Mouse (Mus musculus): ENCODE measurements around the gene Dtd1. TPM values are rescaled to one million over a fixed set of nuclear protein-coding genes. Genes with fewer than 3 reads are reported as not detected.

Dtd1 gene
- polyA plus RNA-seq, 1 experiment from 2014 or later, result 35.8 TPM

DNA sequence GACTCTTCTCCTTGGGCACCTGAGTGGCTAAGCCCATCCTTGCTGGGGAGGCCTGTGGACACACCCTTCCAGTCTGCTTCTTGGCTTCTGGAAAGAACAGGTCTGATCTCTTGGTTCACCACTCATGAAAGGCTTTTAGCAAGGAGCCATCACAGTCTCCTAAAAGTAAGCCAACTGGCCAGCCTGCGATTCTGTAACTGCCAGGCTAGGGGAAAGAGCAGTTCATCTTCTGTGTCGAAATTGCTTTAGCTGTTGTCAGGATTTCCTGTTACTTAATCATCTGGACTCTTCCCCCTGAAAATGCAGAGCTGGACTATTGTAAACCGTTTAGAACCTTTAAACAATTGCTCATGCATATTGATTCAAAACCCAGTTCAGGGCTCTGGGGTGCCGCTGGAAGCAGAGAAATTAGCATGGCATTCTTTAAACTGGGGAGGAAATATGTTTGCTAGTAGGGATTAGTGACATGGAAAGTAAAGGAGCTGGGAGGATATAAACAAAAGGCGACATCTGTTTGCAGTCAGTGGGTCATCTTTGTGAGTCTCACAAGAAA is 120.8 kb downstream of the Dtd1 start:
- Histone ChIP-seq H3K27ac (no peak overlapping the region), H3K9me3 (replicated peaks) (no peaks in the 10 kb centered on the region), H3K9ac (no peak overlapping the region), H3K4me1 (no peaks in the 10 kb centered on the region), H3K36me3 (no peaks in the 10 kb centered on the region), H3K4me3 (no peak overlapping the region), H3K27me3 (replicated peaks) (no peaks in the 10 kb centered on the region), H3K4me2 (no peak overlapping the region)
- WGBS (ENCODE audit: insufficient replicate concordance), result 46% methylated on average over 5 of the region's 5 CpGs
- no peak for ATAC-seq

DNA sequence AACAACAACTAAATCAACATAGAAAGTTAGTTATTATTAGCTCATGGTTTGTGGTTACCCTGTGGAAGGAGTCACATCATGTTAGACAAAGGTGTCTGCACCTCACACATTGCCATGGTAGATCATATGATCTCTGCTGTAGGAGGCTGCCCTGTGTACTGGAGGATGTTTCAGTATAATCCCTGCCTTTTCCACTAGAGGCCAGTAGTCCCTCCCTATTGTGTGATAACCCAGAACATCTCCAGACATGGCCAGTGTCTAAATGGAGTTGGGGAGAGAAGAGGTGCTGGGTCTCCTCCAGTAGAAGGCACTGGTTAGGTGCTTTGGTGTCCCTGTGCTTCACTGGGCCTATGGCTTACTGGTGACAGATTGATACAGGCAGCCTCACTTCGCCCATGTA is 125.0 kb downstream of the Dtd1 start:
- Histone ChIP-seq H3K4me2 (no peak overlapping the region), H3K4me3 (no peak overlapping the region), H3K4me1 (no peaks in the 10 kb centered on the region), H3K9ac (no peak overlapping the region), H3K27me3 (replicated peaks) (no peaks in the 10 kb centered on the region), H3K27ac (no peak overlapping the region), H3K36me3 (no peaks in the 10 kb centered on the region), H3K9me3 (replicated peaks) (no peaks in the 10 kb centered on the region)
- ATAC-seq, result peak; percentile 15; the same call in 1 of the 2 replicates
- WGBS (ENCODE audit: insufficient replicate concordance), result 63% methylated on average over 1 of the region's 1 CpGs

DNA sequence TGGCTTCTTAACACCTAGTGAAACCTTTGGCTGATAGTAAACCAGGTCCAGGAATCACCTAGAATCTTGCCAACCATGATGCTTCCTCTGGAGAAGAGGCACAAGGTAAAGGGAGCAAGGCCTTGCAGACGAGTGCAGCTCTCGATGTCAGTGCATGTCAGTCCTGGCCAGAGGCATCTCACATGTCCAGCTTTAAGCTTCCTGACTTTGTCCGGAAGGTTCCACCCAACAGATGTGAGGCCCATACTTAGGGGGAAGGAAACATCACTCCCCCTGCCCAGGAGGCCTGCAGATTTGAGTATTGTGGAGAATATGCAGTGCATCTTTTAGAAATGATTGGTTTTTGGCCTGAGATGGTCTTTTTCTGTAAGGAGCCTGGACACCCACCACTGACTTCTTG is 127.4 kb downstream of the Dtd1 start:
- no peak for ATAC-seq
- 68% methylated on average over 3 of the region's 3 CpGs for WGBS (ENCODE audit: insufficient replicate concordance)
- Histone ChIP-seq H3K27ac (no peak overlapping the region), H3K4me1 (no peaks in the 10 kb centered on the region), H3K4me3 (no peak overlapping the region), H3K4me2 (no peak overlapping the region), H3K9me3 (replicated peaks) (no peaks in the 10 kb centered on the region), H3K27me3 (replicated peaks) (no peaks in the 10 kb centered on the region), H3K36me3 (no peaks in the 10 kb centered on the region), H3K9ac (no peak overlapping the region)

DNA sequence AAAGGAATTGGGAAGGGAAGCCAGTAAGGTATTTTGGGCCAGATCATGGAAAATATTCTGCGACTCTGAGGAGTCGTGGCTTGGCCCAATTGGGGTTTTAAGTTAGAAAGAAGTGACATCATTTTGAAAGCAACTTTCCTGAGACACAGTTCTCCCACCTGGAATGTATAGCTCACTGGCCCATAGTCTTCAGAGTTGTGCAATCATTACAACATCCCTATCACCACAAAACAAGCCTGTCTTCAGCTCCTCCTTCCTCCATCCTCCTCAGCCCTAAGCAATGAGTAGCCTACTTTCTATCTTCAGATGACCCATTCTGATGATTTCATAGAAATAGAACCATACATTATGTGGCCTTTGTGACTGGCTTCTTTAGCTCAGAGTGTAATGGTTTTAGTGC is 130.1 kb downstream of the Dtd1 start:
- Histone ChIP-seq H3K9me3 (replicated peaks) (no peaks in the 10 kb centered on the region), H3K4me1 (no peaks in the 10 kb centered on the region), H3K36me3 (no peaks in the 10 kb centered on the region), H3K27me3 (replicated peaks) (no peaks in the 10 kb centered on the region), H3K4me3 (no peak overlapping the region), H3K27ac (no peak overlapping the region), H3K4me2 (no peak overlapping the region), H3K9ac (no peak overlapping the region)
- WGBS (ENCODE audit: insufficient replicate concordance), result 69% methylated on average over 2 of the region's 2 CpGs
- no peak for ATAC-seq

DNA sequence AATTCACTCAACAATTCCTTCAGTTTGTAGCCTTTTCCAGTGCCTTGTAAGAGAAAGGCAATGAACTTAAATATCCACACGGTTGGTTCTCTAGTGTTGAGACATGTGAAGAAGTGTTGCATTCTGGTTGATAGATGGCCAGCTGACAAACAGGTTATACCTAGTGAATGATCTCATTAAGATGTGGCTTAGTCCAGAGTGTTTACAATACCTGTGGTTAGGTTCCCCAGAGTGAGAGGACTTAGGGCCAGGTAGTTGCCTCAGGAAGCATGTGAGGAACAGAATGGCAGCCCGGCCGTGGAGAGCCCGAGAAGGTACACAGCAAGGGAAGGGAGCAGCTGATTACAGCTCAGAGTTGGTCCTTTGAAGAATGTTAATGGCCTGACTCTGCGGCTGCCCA is 138.5 kb downstream of the Dtd1 start:
- Histone ChIP-seq H3K4me1 (no peaks in the 10 kb centered on the region), H3K27ac (no peak overlapping the region), H3K36me3 (no peaks in the 10 kb centered on the region), H3K4me3 (no peak overlapping the region), H3K4me2 (no peak overlapping the region), H3K27me3 (replicated peaks) (no peaks in the 10 kb centered on the region), H3K9me3 (replicated peaks) (no peaks in the 10 kb centered on the region), H3K9ac (no peak overlapping the region)
- ATAC-seq, result no peak
- 79% methylated on average over 5 of the region's 5 CpGs for WGBS (ENCODE audit: insufficient replicate concordance)

DNA sequence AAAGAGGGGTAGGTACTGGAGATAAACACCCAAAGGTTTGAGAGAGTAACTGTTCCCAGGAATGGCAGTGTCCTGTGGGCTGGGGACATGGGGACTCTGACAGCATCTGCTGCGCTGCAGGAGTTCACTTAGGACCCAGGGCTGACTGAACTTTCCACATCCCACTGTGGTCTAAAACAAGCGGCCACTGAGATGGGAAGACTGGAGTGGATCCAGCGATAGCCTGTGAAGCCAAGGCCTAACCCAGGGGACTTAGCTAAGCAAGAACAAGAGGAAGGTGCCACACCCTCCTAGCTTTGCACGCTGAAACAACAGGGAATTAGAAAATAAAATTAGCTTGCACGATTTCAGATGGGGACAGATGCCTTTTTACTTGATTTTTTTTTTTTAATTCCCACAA is 138.9 kb downstream of the Dtd1 start:
- H3K27me3 ChIP-seq (replicated peaks), result no peaks in the 10 kb centered on the region
- WGBS (ENCODE audit: insufficient replicate concordance), result 70% methylated on average over 5 of the region's 5 CpGs
- H3K9ac ChIP-seq, result no peak overlapping the region
- no peaks in the 10 kb centered on the region for H3K9me3 ChIP-seq (replicated peaks)
- ATAC-seq, result no peak
- no peaks in the 10 kb centered on the region for H3K4me1 ChIP-seq
- no peak overlapping the region for H3K4me3 ChIP-seq
- H3K4me2 ChIP-seq, result no peak overlapping the region
- H3K27ac ChIP-seq, result no peak overlapping the region
- no peaks in the 10 kb centered on the region for H3K36me3 ChIP-seq

DNA sequence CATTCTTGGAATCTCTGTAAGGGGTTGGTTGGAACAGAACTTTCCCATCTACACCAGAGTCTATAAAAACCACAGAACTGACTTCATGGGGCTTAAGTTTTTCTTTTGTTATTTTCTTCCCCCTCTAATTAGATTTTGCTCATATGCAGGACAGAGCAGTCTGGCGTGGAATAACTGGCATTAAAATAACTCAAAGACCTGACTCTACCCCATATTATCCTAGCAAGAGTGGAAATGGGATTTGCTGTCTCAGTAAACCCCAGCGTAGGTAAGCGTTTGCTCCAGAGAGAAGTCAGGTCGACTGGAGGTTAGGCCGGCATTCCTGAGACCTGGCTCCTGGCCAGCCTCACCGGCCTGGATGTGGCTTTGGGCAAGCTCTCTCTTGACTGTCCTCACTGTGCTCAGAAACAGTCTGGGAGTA is 140.9 kb downstream of the Dtd1 start:
- 72% methylated on average over 6 of the region's 6 CpGs for WGBS (ENCODE audit: insufficient replicate concordance)
- no peak for ATAC-seq
- H3K4me2 ChIP-seq, result no peak overlapping the region

DNA sequence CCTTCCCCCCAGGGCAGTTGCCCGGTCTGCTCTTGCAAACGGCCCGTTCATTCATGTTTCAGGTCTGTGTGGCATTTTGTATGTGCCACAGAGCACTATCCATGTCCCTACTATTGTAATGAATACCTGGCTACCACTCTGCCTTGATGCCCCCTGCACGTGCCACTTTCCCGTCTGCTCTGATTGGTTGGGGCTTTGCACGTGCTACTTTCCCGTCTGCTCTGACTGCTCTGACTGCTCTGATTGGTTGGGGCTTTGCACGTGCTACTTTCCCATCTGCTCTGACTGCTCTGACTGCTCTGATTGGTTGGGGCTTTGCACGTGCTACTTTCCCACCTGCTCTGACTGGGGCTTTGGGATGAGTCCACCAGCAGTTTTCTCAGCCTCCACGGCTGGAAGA is 142.3 kb downstream of the Dtd1 start:
- Histone ChIP-seq H3K4me1 (no peaks in the 10 kb centered on the region), H3K36me3 (no peaks in the 10 kb centered on the region), H3K9me3 (replicated peaks) (no peaks in the 10 kb centered on the region), H3K4me3 (no peak overlapping the region), H3K27me3 (replicated peaks) (no peaks in the 10 kb centered on the region), H3K4me2 (no peak overlapping the region), H3K27ac (no peak overlapping the region), H3K9ac (no peak overlapping the region)
- ATAC-seq, result no peak
- WGBS (ENCODE audit: insufficient replicate concordance), result 72% methylated on average over 10 of the region's 10 CpGs

More for the DNA sequence above, 140.9 kb downstream of the Dtd1 start:
- Histone ChIP-seq H3K9ac (no peak overlapping the region), H3K9me3 (replicated peaks) (no peaks in the 10 kb centered on the region), H3K27me3 (replicated peaks) (no peaks in the 10 kb centered on the region), H3K36me3 (no peaks in the 10 kb centered on the region), H3K4me3 (no peak overlapping the region), H3K4me1 (no peaks in the 10 kb centered on the region), H3K27ac (no peak overlapping the region)

DNA sequence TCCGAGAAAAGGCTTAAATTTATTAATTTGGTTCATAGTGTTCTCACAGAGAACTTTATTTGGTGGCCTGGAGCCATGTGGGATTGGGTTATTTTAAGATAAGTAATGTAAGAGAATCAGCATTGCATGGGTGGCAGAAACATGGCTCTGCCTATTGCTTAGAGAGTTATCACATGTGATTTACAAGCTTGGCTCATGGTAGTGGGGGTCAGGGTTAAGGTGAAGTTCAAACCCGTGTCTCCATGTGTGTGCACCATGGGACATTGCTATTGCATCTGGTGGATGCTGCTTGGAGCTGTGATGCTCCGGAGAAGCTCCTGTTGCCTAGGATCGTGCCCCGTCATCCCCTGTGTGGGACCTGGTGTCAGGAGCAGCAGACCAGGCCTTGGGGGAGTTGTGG is 143.6 kb downstream of the Dtd1 start:
- H3K9ac ChIP-seq, result no peak overlapping the region
- H3K4me2 ChIP-seq, result no peak overlapping the region
- ATAC-seq, result no peak
- H3K36me3 ChIP-seq, result no peaks in the 10 kb centered on the region
- H3K4me3 ChIP-seq, result no peak overlapping the region
- H3K4me1 ChIP-seq, result no peaks in the 10 kb centered on the region
- H3K27me3 ChIP-seq (replicated peaks), result no peaks in the 10 kb centered on the region
- 66% methylated on average over 5 of the region's 5 CpGs for WGBS (ENCODE audit: insufficient replicate concordance)
- H3K9me3 ChIP-seq (replicated peaks), result no peaks in the 10 kb centered on the region
- no peak overlapping the region for H3K27ac ChIP-seq

DNA sequence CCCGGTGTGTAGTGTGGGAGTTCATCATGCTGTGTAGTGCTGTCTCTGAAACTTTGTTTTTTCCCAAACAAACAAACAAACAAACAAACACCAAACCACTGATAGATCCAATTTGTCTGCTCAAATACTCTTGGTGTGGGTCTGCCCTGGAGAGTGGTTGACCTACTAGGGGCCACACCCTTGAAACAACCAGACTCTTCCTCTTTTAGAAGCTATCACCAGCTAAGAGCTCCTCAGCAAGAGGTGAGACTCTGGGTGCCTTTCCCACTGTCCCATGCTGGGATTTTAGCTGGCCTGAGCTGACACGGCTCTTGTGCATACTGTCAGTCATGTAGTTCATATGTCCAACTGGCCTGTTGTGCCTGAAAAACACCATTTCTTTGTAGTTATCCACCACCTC is 145.6 kb downstream of the Dtd1 start:
- ATAC-seq, result no peak
- Histone ChIP-seq H3K27me3 (replicated peaks) (no peaks in the 10 kb centered on the region), H3K9ac (no peak overlapping the region), H3K4me1 (no peaks in the 10 kb centered on the region), H3K4me3 (no peak overlapping the region), H3K9me3 (replicated peaks) (no peaks in the 10 kb centered on the region), H3K36me3 (no peaks in the 10 kb centered on the region), H3K4me2 (no peak overlapping the region), H3K27ac (no peak overlapping the region)
- WGBS (ENCODE audit: insufficient replicate concordance), result 91% methylated on average over 2 of the region's 2 CpGs

DNA sequence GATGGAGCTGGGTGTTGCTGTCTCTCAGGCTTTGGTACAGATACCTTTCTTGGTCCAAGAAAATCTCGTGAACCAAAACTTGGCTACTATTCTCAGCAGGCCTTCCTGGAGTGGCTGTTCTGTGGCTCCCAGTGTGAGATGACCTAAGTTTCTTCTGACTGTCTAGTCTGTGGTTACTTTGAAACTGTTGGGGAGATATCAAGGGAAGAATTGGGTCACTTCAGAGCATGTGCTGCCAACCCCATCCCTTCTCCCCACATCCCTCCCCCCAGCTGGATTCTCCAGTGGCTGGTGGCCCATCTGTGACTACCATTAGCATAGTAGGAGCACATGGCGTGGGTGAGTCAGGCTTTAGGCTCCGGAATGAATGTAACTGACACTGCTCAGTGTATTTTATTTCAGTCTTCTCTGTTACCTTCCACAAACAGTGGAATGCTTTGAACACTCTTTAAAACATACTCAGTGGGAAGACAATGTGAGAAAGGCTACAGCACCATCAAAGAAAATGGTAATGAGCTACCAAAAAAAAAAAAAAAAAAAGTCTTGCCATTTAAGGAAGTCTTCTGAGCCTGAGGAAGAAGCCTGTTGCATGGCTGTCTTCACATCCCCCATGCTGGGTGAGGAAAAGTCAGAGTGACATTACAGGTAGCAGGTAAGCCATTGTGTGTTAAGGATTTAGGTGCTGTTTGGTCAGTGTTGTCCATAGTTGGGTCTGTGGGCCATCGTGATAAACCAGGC is 146.5 kb downstream of the Dtd1 start:
- no peak for ATAC-seq
- H3K4me3 ChIP-seq, result no peak overlapping the region
- no peaks in the 10 kb centered on the region for H3K36me3 ChIP-seq
- 68% methylated on average over 4 of the region's 4 CpGs for WGBS (ENCODE audit: insufficient replicate concordance)
- no peak overlapping the region for H3K27ac ChIP-seq
- no peak overlapping the region for H3K4me2 ChIP-seq
- no peaks in the 10 kb centered on the region for H3K27me3 ChIP-seq (replicated peaks)
- no peak overlapping the region for H3K9ac ChIP-seq
- H3K4me1 ChIP-seq, result no peaks in the 10 kb centered on the region
- H3K9me3 ChIP-seq (replicated peaks), result no peaks in the 10 kb centered on the region

DNA sequence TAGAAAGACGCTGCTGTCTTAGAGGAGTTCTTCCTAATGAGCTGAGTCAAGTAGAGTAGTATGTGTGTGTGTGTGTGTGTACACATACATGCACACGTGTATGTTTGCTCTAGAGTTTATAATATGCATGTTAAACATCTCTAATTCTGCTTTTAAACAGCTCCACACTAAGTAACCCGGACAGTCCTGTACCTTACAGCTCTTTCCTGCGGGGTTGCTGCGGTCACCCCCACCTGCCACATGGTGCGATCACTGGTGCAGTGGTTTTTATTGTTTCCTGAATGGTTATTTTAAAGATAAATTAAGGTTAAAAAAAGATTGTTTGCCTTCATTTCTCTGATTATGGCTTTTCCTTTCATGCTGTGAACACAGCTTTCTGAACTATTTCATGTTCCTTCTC is 153.9 kb downstream of the Dtd1 start:
- Histone ChIP-seq H3K4me2 (no peak overlapping the region), H3K4me1 (no peaks in the 10 kb centered on the region), H3K9me3 (replicated peaks) (no peaks in the 10 kb centered on the region), H3K9ac (no peak overlapping the region), H3K27me3 (replicated peaks) (no peaks in the 10 kb centered on the region), H3K4me3 (no peak overlapping the region), H3K36me3 (no peaks in the 10 kb centered on the region), H3K27ac (no peak overlapping the region)
- no peak for ATAC-seq
- WGBS (ENCODE audit: insufficient replicate concordance), result 68% methylated on average over 6 of the region's 6 CpGs

DNA sequence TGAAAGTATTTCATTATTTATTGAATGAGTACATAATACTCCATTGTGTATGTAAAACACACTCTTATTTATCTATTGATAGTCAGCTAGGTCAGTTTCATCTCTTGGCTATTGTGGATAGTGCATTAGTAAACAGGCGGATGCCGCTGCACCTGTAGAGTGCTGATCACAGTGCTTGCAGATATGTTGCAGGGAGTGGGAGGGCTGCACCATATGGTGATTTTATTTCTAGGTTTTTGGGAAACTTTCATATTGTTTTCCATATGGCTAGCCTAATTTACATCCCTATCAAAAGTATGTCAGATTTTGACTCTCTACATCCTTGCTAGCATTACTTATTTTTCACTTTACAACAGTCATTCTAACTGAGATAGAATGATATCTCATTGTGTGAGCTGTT is 155.3 kb downstream of the Dtd1 start:
- H3K9me3 ChIP-seq (replicated peaks), result no peaks in the 10 kb centered on the region
- ATAC-seq, result no peak
- 76% methylated on average over 2 of the region's 2 CpGs for WGBS (ENCODE audit: insufficient replicate concordance)
- no peak overlapping the region for H3K27ac ChIP-seq
- no peak overlapping the region for H3K9ac ChIP-seq
- no peaks in the 10 kb centered on the region for H3K36me3 ChIP-seq
- no peaks in the 10 kb centered on the region for H3K27me3 ChIP-seq (replicated peaks)
- H3K4me2 ChIP-seq, result no peak overlapping the region
- H3K4me3 ChIP-seq, result no peak overlapping the region
- H3K4me1 ChIP-seq, result no peaks in the 10 kb centered on the region
